Mouse (Mus musculus) left cerebral cortex, adult 2 months (tissue): ENCODE results near the gene Nrp1. TPM values are rescaled to one million over a fixed set of nuclear protein-coding genes. Genes with fewer than 3 reads are reported as not detected.

Experiments
- DNase-seq, 2 experiments: peaks; one replicate each; pipeline ENCODE4 v3.0.0; 2021 to 2022; ENCODE audit warnings: low spot score in 2 of 2, mixed read lengths in 1 of 2; ENCODE audit errors: extremely low spot score in 1 of 2
- H3K27ac ChIP-seq: fragments of 200-600 bp; 2 replicates; pipeline ENCODE4 v1.8.1; 2022
- H3K4me3 ChIP-seq: fragments of 200-600 bp; 2 replicates; pipeline ENCODE4 v1.8.1; 2022
- CTCF ChIP-seq: fragments of 200-600 bp; IDR thresholded peaks from 2 replicates; pipeline ENCODE4 v1.8.1; 2022; ENCODE audit warnings: antibody characterized with exemption, mild to moderate bottlenecking, moderate library complexity
- intact Hi-C: fragments of 180-260 bp; cut with DNase I; formaldehyde crosslinking; loops from one replicate; pipeline ENCODE4 v1.15.1; 2025
- total RNA-seq, 2 experiments: library from RNA; stranded (reverse); gene quantifications; 2 replicates each; pipeline ENCODE4 v1.2.3; 2021

Nrp1 gene
- total RNA-seq, 2 experiments from 2014 or later: 27.5 to 29.2 TPM

GRCm38 (mm10) chr8:128398472-128399091 lies 40.2 kb downstream of the Nrp1 start:
- no peak overlapping the region for H3K4me3 ChIP-seq
- intact Hi-C loops: no loop called here
- TF ChIP-seq CTCF: no peak
- DNase-seq: no peak
- H3K27ac ChIP-seq: no peak overlapping the region

GRCm38 (mm10) chr8:128400286-128400685 lies 41.9 kb downstream of the Nrp1 start:
- intact Hi-C loops: no loop called here
- no peak for TF ChIP-seq CTCF
- Histone ChIP-seq H3K27ac (no peak overlapping the region), H3K4me3 (no peak overlapping the region)
- no peak for DNase-seq

GRCm38 (mm10) chr8:128404876-128405275 lies 46.5 kb downstream of the Nrp1 start:
- intact Hi-C loops: no loop called here
- TF ChIP-seq CTCF: no peak
- no peak for DNase-seq
- Histone ChIP-seq H3K27ac (no peak overlapping the region), H3K4me3 (no peak overlapping the region)

- intact Hi-C loops: no loop called here
- no peak for TF ChIP-seq CTCF
- Histone ChIP-seq H3K27ac (no peak overlapping the region), H3K4me3 (no peak overlapping the region)
- DNase-seq: no peak
Observed at GRCm38 (mm10) chr8:128413381-128413780, 55.0 kb downstream of the Nrp1 start.

- peak; percentile 34 to 45 for DNase-seq
- no peak for TF ChIP-seq CTCF
- no peak overlapping the region for H3K27ac ChIP-seq
- H3K4me3 ChIP-seq: no peak overlapping the region
- intact Hi-C loops: no loop called here
Observed at GRCm38 (mm10) chr8:128415730-128416684, 57.6 kb downstream of the Nrp1 start.

GRCm38 (mm10) chr8:128416896-128417295 lies 58.5 kb downstream of the Nrp1 start:
- DNase-seq: no peak
- TF ChIP-seq CTCF: no peak
- Histone ChIP-seq H3K27ac (no peak overlapping the region), H3K4me3 (no peak overlapping the region)
- intact Hi-C loops: no loop called here

GRCm38 (mm10) chr8:128417956-128418796 lies 59.8 kb downstream of the Nrp1 start:
- DNase-seq: no peak
- Histone ChIP-seq H3K4me3 (no peak overlapping the region), H3K27ac (no peak overlapping the region)
- intact Hi-C loops: no loop called here
- no peak for TF ChIP-seq CTCF

- no peak overlapping the region for H3K27ac ChIP-seq
- no peak overlapping the region for H3K4me3 ChIP-seq
- DNase-seq: no peak
- no peak for TF ChIP-seq CTCF
- intact Hi-C loops: no loop called here
Observed at GRCm38 (mm10) chr8:128419984-128420383, 61.6 kb downstream of the Nrp1 start.

GRCm38 (mm10) chr8:128420402-128420801 lies 62.0 kb downstream of the Nrp1 start:
- no peak for DNase-seq
- Histone ChIP-seq H3K4me3 (no peak overlapping the region), H3K27ac (no peak overlapping the region)
- intact Hi-C loops: no loop called here
- no peak for TF ChIP-seq CTCF

- intact Hi-C loops: no loop called here
- H3K27ac ChIP-seq: no peak overlapping the region
- no peak for TF ChIP-seq CTCF
- DNase-seq: no peak
- H3K4me3 ChIP-seq: no peak overlapping the region
Observed at GRCm38 (mm10) chr8:128423813-128424212, 65.4 kb downstream of the Nrp1 start.

GRCm38 (mm10) chr8:128424626-128425333 lies 66.4 kb downstream of the Nrp1 start:
- intact Hi-C loops: no loop called here
- no peak for DNase-seq
- Histone ChIP-seq H3K4me3 (no peak overlapping the region), H3K27ac (no peak overlapping the region)
- TF ChIP-seq CTCF: no peak
